Mouse (Mus musculus) layer of hippocampus, adult 2 months (tissue): ENCODE measurements around the gene Ccnd3. TPM values are rescaled to one million over a fixed set of nuclear protein-coding genes. Genes with fewer than 3 reads are reported as not detected.

ENCODE experiments used
- DNase-seq, 2 experiments: peaks; one replicate each; pipeline ENCODE4 v3.0.0; 2022; ENCODE audit warnings: low spot score in 2 of 2
- H3K27ac ChIP-seq: fragments of 200-600 bp; 2 replicates; pipeline ENCODE4 v1.8.1; 2022
- H3K4me3 ChIP-seq: fragments of 200-600 bp; 2 replicates; pipeline ENCODE4 v1.8.1; 2022; ENCODE audit warnings: mild to moderate bottlenecking
- CTCF ChIP-seq: fragments of 200-600 bp; conservative IDR thresholded peaks from 2 replicates; pipeline ENCODE4 v1.8.1; 2022; ENCODE audit warnings: antibody characterized with exemption, mild to moderate bottlenecking, moderate library complexity
- total RNA-seq, 2 experiments: library from RNA; stranded (reverse); gene quantifications; 2 replicates each; pipeline ENCODE4 v1.2.3; 2021

Ccnd3 gene
- total RNA-seq, 2 experiments from 2014 or later, result 33.9 to 41.8 TPM

DNA sequence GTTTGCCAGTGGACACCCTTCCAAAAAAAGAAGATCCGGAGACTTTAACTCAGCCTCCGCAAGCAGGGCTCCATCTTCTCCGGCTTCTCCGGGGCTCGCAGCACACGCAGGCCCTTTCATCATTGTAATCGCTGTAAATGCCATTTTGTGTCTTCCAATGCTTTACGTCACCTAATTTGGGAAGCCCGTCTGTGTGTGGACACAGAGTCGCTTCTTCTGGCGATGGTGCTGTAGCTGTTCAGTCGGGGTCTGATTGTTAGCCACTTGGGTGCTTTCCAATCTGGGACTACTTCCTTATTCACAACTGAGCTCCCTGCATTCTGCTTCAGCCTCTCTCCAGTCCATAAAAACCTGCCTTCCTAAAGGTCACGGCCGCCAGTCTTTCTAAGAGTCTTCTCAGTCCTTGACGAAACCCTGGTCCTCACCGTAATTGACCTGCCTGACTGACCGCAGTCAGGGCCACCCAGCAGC, 41.0 kb downstream of the Ccnd3 start:
- peak overlapping the region; percentile 40; the same call in 1 of the 2 replicates for H3K4me3 ChIP-seq
- H3K27ac ChIP-seq, result peak overlapping the region; percentile 47; the same call in 1 of the 2 replicates

DNA sequence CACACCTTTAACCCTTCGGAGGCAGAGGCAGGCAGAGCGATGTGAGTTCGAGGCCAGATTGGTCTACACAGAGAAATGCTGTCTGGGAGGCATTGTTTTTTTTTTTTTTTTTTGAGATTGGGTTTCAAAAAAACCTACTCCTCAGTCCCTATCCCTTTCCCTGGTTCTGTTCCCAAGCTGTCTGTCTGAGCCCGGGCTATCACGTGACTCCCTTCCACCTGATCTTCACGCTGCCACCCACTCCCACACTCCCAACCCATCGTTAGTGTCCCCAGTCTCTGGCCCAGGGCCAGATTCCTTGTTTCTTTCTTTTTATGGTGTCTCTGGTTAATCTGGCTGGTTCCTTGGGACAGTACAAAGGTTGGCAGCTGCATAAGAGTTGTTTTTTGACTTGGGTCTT, 46.2 kb downstream of the Ccnd3 start:
- no peak overlapping the region for H3K4me3 ChIP-seq
- no peak for DNase-seq
- TF ChIP-seq CTCF, result no peak
- no peak overlapping the region for H3K27ac ChIP-seq

More for the DNA sequence above, 41.0 kb downstream of the Ccnd3 start:
- no peak for TF ChIP-seq CTCF
- peak in 1 of 2 experiments; percentile 46 for DNase-seq

DNA sequence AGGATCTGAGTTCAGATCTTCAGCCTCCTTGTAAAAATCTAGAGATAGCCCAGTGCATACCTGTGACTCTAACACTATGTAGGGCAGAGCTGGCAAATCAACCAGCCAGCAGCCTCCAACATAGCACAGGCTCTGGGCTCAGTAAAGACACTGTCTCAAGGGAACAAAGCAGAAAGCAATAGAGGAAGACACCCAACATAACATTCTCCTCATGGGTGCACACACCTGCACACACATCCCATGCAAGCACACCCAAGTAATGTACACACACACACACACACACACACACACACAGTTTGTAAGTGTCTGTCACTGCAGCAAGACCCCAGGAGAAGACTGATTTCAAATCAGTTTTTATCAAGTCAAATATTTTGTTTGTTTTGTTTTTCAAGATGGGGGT, 48.1 kb downstream of the Ccnd3 start:
- no peak for DNase-seq
- Histone ChIP-seq H3K27ac (no peak overlapping the region), H3K4me3 (no peak overlapping the region)
- TF ChIP-seq CTCF, result no peak

GRCm38 (mm10) chr17:47554621-47555020, 49.8 kb downstream of the Ccnd3 start:
- H3K4me3 ChIP-seq, result no peak overlapping the region
- H3K27ac ChIP-seq, result no peak overlapping the region
- TF ChIP-seq CTCF, result no peak
- no peak for DNase-seq

DNA sequence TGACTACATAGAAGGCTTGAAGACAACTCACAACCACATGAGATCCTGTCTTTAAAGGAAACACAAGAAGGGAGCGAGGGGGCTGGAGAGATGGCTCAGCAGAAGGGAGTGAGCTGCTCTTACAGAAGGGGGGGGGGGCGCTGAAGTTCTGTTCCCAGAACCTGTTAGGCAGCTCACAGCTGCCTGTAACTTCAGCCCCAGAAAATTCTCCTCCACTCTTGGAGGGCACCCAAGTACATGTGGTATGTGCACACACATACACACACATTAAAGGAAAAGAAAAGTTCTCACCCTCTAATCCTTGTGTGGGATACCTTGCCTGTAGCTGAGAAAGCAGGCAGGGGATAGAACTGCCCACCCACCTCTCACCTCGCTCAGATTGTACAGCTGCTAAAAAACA, 52.3 kb downstream of the Ccnd3 start:
- H3K27ac ChIP-seq, result no peak overlapping the region
- no peak overlapping the region for H3K4me3 ChIP-seq
- DNase-seq, result no peak
- TF ChIP-seq CTCF, result no peak

GRCm38 (mm10) chr17:47559726-47560125, 54.9 kb downstream of the Ccnd3 start:
- Histone ChIP-seq H3K27ac (no peak overlapping the region), H3K4me3 (no peak overlapping the region)
- TF ChIP-seq CTCF, result no peak
- DNase-seq, result no peak

DNA sequence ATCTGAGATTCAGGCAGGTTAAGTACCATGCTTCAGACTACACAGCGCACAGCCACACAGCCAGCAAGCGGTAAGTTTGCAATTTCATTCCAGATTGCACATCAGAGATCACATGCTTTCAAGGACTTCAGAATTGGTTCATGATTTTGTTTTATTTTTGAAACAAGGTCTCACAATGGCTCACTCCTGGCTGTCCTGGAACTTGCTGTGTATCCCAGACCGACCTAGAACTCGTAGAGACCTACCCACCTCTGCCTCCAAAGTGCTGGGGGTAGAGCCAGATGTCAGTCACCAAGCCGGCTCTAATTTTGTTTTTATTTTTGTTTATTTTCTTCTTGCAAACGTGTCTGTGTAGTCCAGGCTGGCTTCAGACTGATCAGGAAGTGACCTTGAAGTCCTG, 58.0 kb downstream of the Ccnd3 start:
- TF ChIP-seq CTCF, result no peak
- Histone ChIP-seq H3K27ac (no peak overlapping the region), H3K4me3 (no peak overlapping the region)
- DNase-seq, result no peak

DNA sequence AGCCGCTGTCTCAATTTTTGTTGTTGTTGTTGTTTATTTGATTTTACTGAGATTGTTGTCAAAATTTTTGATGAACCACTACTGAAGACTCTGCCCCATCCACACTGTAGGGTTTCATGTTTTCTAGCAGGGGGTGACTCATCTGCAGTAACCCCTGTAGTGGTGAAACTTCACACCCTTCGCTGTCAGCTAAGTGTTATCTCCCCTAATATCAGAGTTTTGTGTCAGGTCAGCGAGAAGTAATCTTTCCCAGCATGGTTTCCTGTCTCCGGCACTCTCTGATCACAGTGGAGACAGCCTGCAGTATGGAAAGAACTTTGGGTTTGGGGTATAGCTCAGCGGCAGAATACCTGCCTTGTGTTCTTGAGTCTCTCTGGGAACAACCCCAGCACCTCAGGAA, 59.8 kb downstream of the Ccnd3 start:
- no peak for TF ChIP-seq CTCF
- H3K4me3 ChIP-seq, result no peak overlapping the region
- no peak overlapping the region for H3K27ac ChIP-seq
- no peak for DNase-seq

- Histone ChIP-seq H3K4me3 (no peak overlapping the region), H3K27ac (no peak overlapping the region)
- TF ChIP-seq CTCF, result no peak
- no peak for DNase-seq
Measured at GRCm38 (mm10) chr17:47566133-47566532, 61.3 kb downstream of the Ccnd3 start.

GRCm38 (mm10) chr17:47567271-47567670, 62.4 kb downstream of the Ccnd3 start:
- no peak for DNase-seq
- no peak for TF ChIP-seq CTCF
- no peak overlapping the region for H3K27ac ChIP-seq
- no peak overlapping the region for H3K4me3 ChIP-seq

DNA sequence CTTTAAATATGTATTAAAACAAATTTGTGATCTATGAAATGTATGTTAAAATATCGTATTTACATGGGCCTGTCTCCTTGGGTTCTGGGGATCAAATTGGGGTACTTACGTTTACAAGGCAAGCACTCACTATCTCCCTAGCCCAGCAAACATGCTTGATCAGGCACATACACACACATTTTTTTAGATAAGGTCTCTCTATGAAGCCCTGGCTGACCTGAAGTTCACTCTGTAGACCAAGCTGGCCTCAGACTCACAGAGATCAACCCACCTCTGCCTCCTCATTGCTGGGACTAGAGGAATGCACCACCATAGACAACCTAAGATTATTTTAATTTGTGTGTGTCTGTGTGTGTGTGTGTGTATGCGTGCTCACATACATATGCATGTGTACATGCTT, 63.5 kb downstream of the Ccnd3 start:
- DNase-seq, result no peak
- no peak overlapping the region for H3K4me3 ChIP-seq
- H3K27ac ChIP-seq, result no peak overlapping the region
- no peak for TF ChIP-seq CTCF

DNA sequence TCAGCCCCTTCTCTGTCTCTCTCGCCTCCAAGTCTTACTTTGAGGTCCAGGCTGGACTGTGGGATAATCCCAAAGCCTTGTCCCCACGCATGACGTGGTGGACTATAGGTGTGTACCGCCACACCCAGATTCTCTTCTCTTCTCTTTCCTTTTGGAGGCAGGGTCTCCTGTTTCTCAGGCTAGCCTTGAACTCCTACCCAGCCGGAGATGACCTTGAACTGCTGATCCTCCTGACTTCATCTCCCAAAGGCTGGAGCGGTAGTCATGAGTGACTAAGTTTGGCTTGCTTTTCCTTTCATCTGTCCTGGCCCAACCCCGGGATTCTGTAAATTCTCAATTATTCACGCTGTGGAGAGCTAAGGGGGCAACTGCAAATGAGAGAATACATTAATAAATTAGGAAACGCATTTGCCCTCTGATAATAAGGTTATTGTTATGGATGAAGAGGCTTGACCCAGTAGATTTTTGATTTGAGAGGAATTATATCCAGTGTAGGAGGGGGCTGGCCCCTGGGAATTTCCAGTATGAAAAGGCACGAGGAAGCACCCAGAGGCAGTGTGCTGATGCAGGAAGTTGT, 64.2 kb downstream of the Ccnd3 start:
- no peak for DNase-seq
- TF ChIP-seq CTCF, result no peak
- H3K4me3 ChIP-seq, result no peak overlapping the region
- H3K27ac ChIP-seq, result no peak overlapping the region

- Histone ChIP-seq H3K27ac (no peak overlapping the region), H3K4me3 (no peak overlapping the region)
- no peak for DNase-seq
- TF ChIP-seq CTCF, result no peak
Measured at GRCm38 (mm10) chr17:47571621-47572020, 66.8 kb downstream of the Ccnd3 start.

- no peak for DNase-seq
- H3K4me3 ChIP-seq, result no peak overlapping the region
- no peak for TF ChIP-seq CTCF
- H3K27ac ChIP-seq, result no peak overlapping the region
Measured at GRCm38 (mm10) chr17:47572436-47572835, 67.6 kb downstream of the Ccnd3 start.

DNA sequence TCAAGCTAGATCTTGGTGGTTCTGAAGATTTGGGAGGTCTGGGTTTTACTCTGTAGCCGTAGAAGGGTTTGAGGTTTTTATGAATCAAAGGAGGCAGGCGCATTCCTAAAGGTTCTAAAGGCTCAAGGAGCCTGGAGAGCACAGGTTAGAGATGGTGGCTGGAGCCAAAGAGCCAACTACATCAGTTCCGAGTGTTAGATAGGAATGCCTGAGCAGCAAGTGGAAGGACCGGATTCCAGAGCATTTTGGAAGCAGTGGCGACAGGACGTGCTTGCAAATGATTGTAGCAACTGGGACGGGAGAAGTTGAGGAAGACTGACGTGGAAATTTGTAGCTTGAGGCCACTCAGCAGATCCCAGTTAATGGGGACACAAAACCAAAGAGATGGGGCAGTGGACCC, 69.2 kb downstream of the Ccnd3 start:
- H3K4me3 ChIP-seq, result no peak overlapping the region
- TF ChIP-seq CTCF, result no peak
- H3K27ac ChIP-seq, result no peak overlapping the region
- DNase-seq, result no peak
